Mouse (Mus musculus) heart, adult 9 months (tissue): ENCODE measurements at regions not wholly inside any gene's neighbourhood (a gene's known extent, or its start where the extent isn't known, plus 50 kb on each side); places are given as distances from the start of the nearest gene placed in this dataset.
"Not testable (repeated sequence)": the region's sequence is repeated elsewhere in the genome, so short reads cannot be mapped to it uniquely, and the experiment has no call there.

Experiments
- DNase-seq, 2 experiments: peaks; one replicate each; pipeline ENCODE4 v3.0.0; 2022; ENCODE audit warnings: low spot score in 2 of 2

GRCm38 (mm10) chr2:162867516-162868029, 63.8 kb upstream of the Srsf6 start:
- DNase-seq = no peak

- no peak for DNase-seq
Measured at GRCm38 (mm10) chr2:162866613-162867314, 64.6 kb upstream of the Srsf6 start.

GRCm38 (mm10) chr2:162864571-162864970, 66.8 kb upstream of the Srsf6 start:
- DNase-seq = no peak

- peak; percentile 24 to 34 for DNase-seq
Measured at GRCm38 (mm10) chr2:162854606-162855005, 76.7 kb upstream of the Srsf6 start.

- DNase-seq = peak; percentile 61 to 77
Measured at GRCm38 (mm10) chr2:162853576-162853975, 77.8 kb upstream of the Srsf6 start.

- DNase-seq = not testable (repeated sequence)
Measured at GRCm38 (mm10) chr2:162841761-162842160, 89.6 kb upstream of the Srsf6 start.

- no peak for DNase-seq
Measured at GRCm38 (mm10) chr2:162837776-162838175, 93.6 kb upstream of the Srsf6 start.

- no peak for DNase-seq
Measured at GRCm38 (mm10) chr2:162833741-162834140, 97.6 kb upstream of the Srsf6 start.

GRCm38 (mm10) chr2:162818787-162819186, 112.5 kb upstream of the Srsf6 start:
- no peak for DNase-seq

GRCm38 (mm10) chr2:162814205-162814604, 117.1 kb upstream of the Srsf6 start:
- no peak for DNase-seq

- no peak for DNase-seq
Measured at GRCm38 (mm10) chr2:162807747-162808146, 123.6 kb upstream of the Srsf6 start.

GRCm38 (mm10) chr2:162796528-162796927, 134.8 kb upstream of the Srsf6 start:
- DNase-seq = no peak

- DNase-seq = no peak
Measured at GRCm38 (mm10) chr2:162794285-162794684, 133.3 kb upstream of the Ptprt start.

GRCm38 (mm10) chr2:162791374-162792098, 130.6 kb upstream of the Ptprt start:
- DNase-seq = peak; percentile 16 to 35

GRCm38 (mm10) chr2:162784176-162784813, 123.3 kb upstream of the Ptprt start:
- no peak for DNase-seq

- no peak for DNase-seq
Measured at GRCm38 (mm10) chr2:162781599-162781998, 120.7 kb upstream of the Ptprt start.

GRCm38 (mm10) chr2:162776542-162776941, 115.6 kb upstream of the Ptprt start:
- DNase-seq = no peak

- no peak for DNase-seq
Measured at GRCm38 (mm10) chr2:162772520-162772919, 111.6 kb upstream of the Ptprt start.

GRCm38 (mm10) chr2:162769711-162770428, 108.9 kb upstream of the Ptprt start:
- no peak for DNase-seq

- DNase-seq = no peak
Measured at GRCm38 (mm10) chr2:162764059-162764458, 103.1 kb upstream of the Ptprt start.

- DNase-seq = no peak
Measured at GRCm38 (mm10) chr2:162740523-162740922, 79.6 kb upstream of the Ptprt start.

- no peak for DNase-seq
Measured at GRCm38 (mm10) chr2:162735761-162736160, 74.8 kb upstream of the Ptprt start.
